Mouse (Mus musculus) bone marrow, adult 2 months (tissue): ENCODE measurements around the gene Apobec2. TPM values are rescaled to one million over a fixed set of nuclear protein-coding genes. Genes with fewer than 3 reads are reported as not detected.
A peak's percentile ranks its signal among the peaks of the same experiment; 100 is the strongest.

Experiments used
- H3K27ac ChIP-seq: fragments of 200-500 bp; 2 replicates; pipeline ENCODE4 v1.5.1; 2012; ENCODE audit warnings: low read depth, mild to moderate bottlenecking, control low read depth, inconsistent platforms, low read length; ENCODE audit not compliant: control insufficient read depth, poor library complexity, insufficient read depth
- H3K4me1 ChIP-seq: fragments of 200-500 bp; 2 replicates; pipeline ENCODE4 v1.6.1; 2011; ENCODE audit warnings: low read length; ENCODE audit not compliant: control insufficient read depth, insufficient read depth
- H3K4me3 ChIP-seq: fragments of 200-500 bp; replicated peaks from 2 replicates; pipeline ENCODE3; 2011; ENCODE audit warnings: mild to moderate bottlenecking, low read depth, low read length, control low read depth; ENCODE audit not compliant: control insufficient read depth
- CTCF ChIP-seq: fragments of 200-500 bp; IDR thresholded peaks from 2 replicates; pipeline ENCODE4 v1.5.1; 2011; ENCODE audit warnings: low read length, control low read depth; ENCODE audit not compliant: control insufficient read depth, insufficient read depth
- POLR2A ChIP-seq: fragments of 200-500 bp; IDR thresholded peaks from 2 replicates; pipeline ENCODE4 v1.6.1; 2011; ENCODE audit warnings: low read depth, mild to moderate bottlenecking, control low read depth, low read length, borderline replicate concordance; ENCODE audit not compliant: control insufficient read depth
- WGBS: fragments of 180-500 bp; shearing (Covaris S2); methylation state at CpG from one replicate; pipeline ENCODE4 v1.1.7; 2018; 5-methylcytosine and 5-hydroxymethylcytosine counted together
- polyA plus RNA-seq: library from polyadenylated mRNA; stranded (reverse); fragments of >200 nt; gene quantifications from 2 replicates; pipeline ENCODE4 v1.2.4, GENCODE M21; 2011; ENCODE audit warnings: low replicate concordance; ENCODE audit not compliant: missing spikeins, insufficient read depth, insufficient read length

Gene Apobec2
- polyA plus RNA-seq, 1 experiment: not detected

DNA sequence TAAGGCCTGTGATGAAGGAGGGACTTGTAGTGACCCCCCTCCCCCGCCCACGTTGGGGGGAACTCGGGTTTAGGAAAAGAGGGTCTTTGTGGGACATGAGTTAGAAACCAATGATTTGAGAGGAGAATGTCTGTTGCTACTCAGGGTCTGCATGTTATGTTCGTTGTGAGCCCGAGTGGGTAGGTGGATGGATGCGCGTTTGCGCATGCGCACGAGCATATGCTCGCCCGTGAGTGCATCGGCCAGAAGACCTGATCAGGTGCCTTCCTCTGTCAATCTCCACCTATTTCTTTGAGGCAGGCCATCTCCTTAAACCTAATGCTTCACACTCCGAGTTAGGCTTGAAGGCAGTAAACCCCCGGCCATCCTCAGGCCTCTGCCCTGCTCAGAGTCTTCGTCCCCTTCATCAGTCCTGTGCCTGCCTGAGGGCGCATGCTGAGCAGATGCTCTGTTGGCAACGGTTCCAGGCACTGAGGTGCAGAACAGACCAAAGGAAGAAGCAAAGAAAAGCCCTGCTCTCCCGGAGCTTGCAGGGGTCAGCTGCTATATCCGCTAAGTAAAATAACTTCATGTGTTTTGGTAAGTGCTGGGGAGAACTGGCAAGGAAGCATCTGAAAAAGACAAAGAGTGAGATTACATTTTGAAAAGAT is 401 bp upstream of the Apobec2 start:
- WGBS: 88% methylated on average over 20 of the region's 20 CpGs
- H3K4me1 ChIP-seq: peaks cover 1% of the 10 kb centered on the region; the same call in 1 of the 2 replicates

DNA sequence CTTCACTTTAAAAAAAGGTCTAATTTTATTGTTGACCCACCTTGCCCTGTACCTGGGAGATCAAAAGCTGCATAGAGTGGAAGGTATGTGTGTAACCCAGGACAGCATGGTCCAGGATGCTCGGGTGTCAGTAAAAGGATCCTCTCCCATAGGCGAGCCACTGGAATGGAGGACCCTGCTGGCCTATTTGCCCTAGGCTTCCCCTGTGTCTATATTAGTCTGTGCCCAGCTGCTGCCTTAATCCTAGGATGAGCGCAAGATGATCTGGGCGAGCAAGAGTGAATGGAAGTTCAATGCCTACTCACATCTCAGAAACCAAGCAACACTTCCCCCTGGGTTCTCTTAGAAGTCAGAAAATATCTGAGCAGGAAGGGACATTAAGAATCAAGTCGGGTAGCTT is 1.7 kb downstream of the Apobec2 start:
- Histone ChIP-seq H3K27ac (no peak overlapping the region), H3K4me3 (no peak overlapping the region), H3K4me1 (peaks cover 4% of the 10 kb centered on the region)
- WGBS: 71% methylated on average over 5 of the region's 5 CpGs
- TF ChIP-seq POLR2A: no peak
- no peak for TF ChIP-seq CTCF

More for the DNA sequence above, 401 bp upstream of the Apobec2 start:
- H3K27ac ChIP-seq: no peak overlapping the region
- H3K4me3 ChIP-seq: no peak overlapping the region
- TF ChIP-seq CTCF (no peak), POLR2A (no peak)

GRCm38 (mm10) chr17:48430394-48430793 is 2.3 kb downstream of the Apobec2 start:
- H3K4me3 ChIP-seq: no peak overlapping the region
- TF ChIP-seq CTCF: no peak
- TF ChIP-seq POLR2A: no peak
- WGBS: 41% methylated on average over 5 of the region's 5 CpGs
- no peak overlapping the region for H3K27ac ChIP-seq
- peaks cover 5% of the 10 kb centered on the region for H3K4me1 ChIP-seq

- H3K4me3 ChIP-seq: no peak overlapping the region
- TF ChIP-seq CTCF (no peak), POLR2A (no peak)
- peak overlapping the region; percentile 50 for H3K27ac ChIP-seq
- H3K4me1 ChIP-seq: peaks cover 5% of the 10 kb centered on the region
- WGBS: 25% methylated on average over 11 of the region's 11 CpGs
These were observed 4.7 kb downstream of the Apobec2 start for GRCm38 (mm10) chr17:48427852-48428530.

GRCm38 (mm10) chr17:48426991-48427750 is 5.6 kb downstream of the Apobec2 start:
- 30% methylated on average over 13 of the region's 13 CpGs for WGBS
- TF ChIP-seq CTCF: no peak
- TF ChIP-seq POLR2A: no peak
- Histone ChIP-seq H3K4me1 (peaks cover 5% of the 10 kb centered on the region), H3K27ac (peak overlapping the region; percentile 89), H3K4me3 (no peak overlapping the region)

GRCm38 (mm10) chr17:48425823-48426612 is 6.7 kb downstream of the Apobec2 start:
- WGBS: 8% methylated on average over 9 of the region's 9 CpGs
- Histone ChIP-seq H3K27ac (peak overlapping the region; percentile 81), H3K4me1 (peaks cover 5% of the 10 kb centered on the region), H3K4me3 (no peak overlapping the region)
- TF ChIP-seq POLR2A: no peak
- TF ChIP-seq CTCF: no peak

- Histone ChIP-seq H3K4me3 (no peak overlapping the region), H3K4me1 (peaks cover 5% of the 10 kb centered on the region), H3K27ac (no peak overlapping the region)
- 86% methylated on average over 9 of the region's 9 CpGs for WGBS
- TF ChIP-seq CTCF: no peak
- no peak for TF ChIP-seq POLR2A
These were observed 8.5 kb downstream of the Apobec2 start for GRCm38 (mm10) chr17:48424237-48424636.

- H3K4me3 ChIP-seq: no peak overlapping the region
- no peak overlapping the region for H3K27ac ChIP-seq
- WGBS: 44% methylated on average over 2 of the region's 2 CpGs
- no peaks in the 10 kb centered on the region; the same call in 1 of the 2 replicates for H3K4me1 ChIP-seq
- TF ChIP-seq POLR2A (no peak), CTCF (no peak)
These were observed 13.2 kb downstream of the Apobec2 start for GRCm38 (mm10) chr17:48419571-48419970.
